Mouse (Mus musculus) hematopoietic multipotent progenitor cell, adult 10-12 weeks (in vitro differentiated cells): ENCODE data around the gene Ints1. TPM values are rescaled to one million over a fixed set of nuclear protein-coding genes. Genes with fewer than 3 reads are reported as not detected.

Experiments
- polyA plus RNA-seq: library from polyadenylated mRNA; stranded (reverse); fragments of >175 nt; gene quantifications from 2 replicates; pipeline ENCODE4 v1.2.3, GENCODE M21; 2012; ENCODE audit warnings: low replicate concordance

Ints1 gene
- polyA plus RNA-seq: 85.1 and 117 TPM in 2 replicates

GRCm38 (mm10) chr5:139775216-139775926 is at the start of gene Ints1:
Gene Ints1 (minus strand): TSS chr5:139775674.

GRCm38 (mm10) chr5:139819538-139820181 is 44.2 kb upstream of the Ints1 start, which contains the start of gene Tmem184a:
Gene Tmem184a (minus strand): TSS chr5:139819917.

GRCm38 (mm10) chr5:139791227-139792158 is 16.0 kb upstream of the Ints1 start, which contains the start of gene Mafk:
Gene Mafk (plus strand): TSS chr5:139791513.

GRCm38 (mm10) chr5:139735677-139736503 is 39.6 kb downstream of the Ints1 start, which contains the start of gene Micall2:
Gene Micall2 (minus strand): TSS chr5:139736336.

Other genes starting within 250 kb of the Ints1 start
- 0.05 TPM in 1 of 2 replicates, not detected in the other for gene Uncx, start 232.2 kb downstream of the Ints1 start, polyA plus RNA-seq
- gene Micall2, start 39.3 kb downstream of the Ints1 start, polyA plus RNA-seq: 1.9 and 9.8 TPM in 2 replicates
- gene Mafk, start 15.8 kb upstream of the Ints1 start, polyA plus RNA-seq: 46.2 and 49.8 TPM in 2 replicates
- gene Tmem184a, start 44.2 kb upstream of the Ints1 start, polyA plus RNA-seq: 0.48 and 1.2 TPM in 2 replicates
- gene Gm26938, start 50.7 kb upstream of the Ints1 start, polyA plus RNA-seq: not detected in 2 replicates
- gene Psmg3, start 51.2 kb upstream of the Ints1 start, polyA plus RNA-seq: 12.5 and 17.0 TPM in 2 replicates
- 0.16 and 0.20 TPM in 2 replicates for gene Elfn1, start 132.3 kb upstream of the Ints1 start, polyA plus RNA-seq